Mouse (Mus musculus): Measurements from ENCODE around the gene Kcnq4. TPM values are rescaled to one million over a fixed set of nuclear protein-coding genes. Genes with fewer than 3 reads are reported as not detected.

Gene Kcnq4
- polyA plus RNA-seq, 1 experiment from 2014 or later: 5.0 TPM

- Histone ChIP-seq H3K27ac (ENCODE audit: low read depth, low read length) (no peak overlapping the region), H3K36me3 (ENCODE audit: control insufficient read depth, insufficient read depth, low read length) (no peaks in the 10 kb centered on the region), H3K9me3 (replicated peaks; ENCODE audit: control insufficient read depth, low read length) (no peaks in the 10 kb centered on the region), H3K4me1 (ENCODE audit: control insufficient read depth, insufficient read depth, low read length) (peaks cover 5% of the 10 kb centered on the region; the same call in 1 of the 2 replicates), H3K4me3 (ENCODE audit: low read depth, low read length) (peak overlapping the region; percentile 27), H3K27me3 (replicated peaks; ENCODE audit: control insufficient read depth, insufficient read depth, low read length) (0 out of 2 replicates have a peak, but pooled peaks cover 4% of the 10 kb centered on the region), H3K9ac (ENCODE audit: low read length) (peak overlapping the region; percentile 37), H3K4me2 (ENCODE audit: low read length) (peak overlapping the region; percentile 66)
- 2% methylated on average over 12 of the region's 12 CpGs for WGBS
- DNase-seq (ENCODE audit: low spot score): peak; percentile 66
- ATAC-seq: peak; percentile 85
Measured at GRCm38 (mm10) chr4:120716141-120716571, 32.3 kb downstream of the Kcnq4 start.

GRCm38 (mm10) chr4:120713856-120714497, 34.4 kb downstream of the Kcnq4 start:
- Histone ChIP-seq H3K4me2 (ENCODE audit: low read length) (no peak overlapping the region), H3K27me3 (replicated peaks; ENCODE audit: control insufficient read depth, insufficient read depth, low read length) (0 out of 2 replicates have a peak, but pooled peaks cover 4% of the 10 kb centered on the region), H3K9ac (ENCODE audit: low read length) (no peak overlapping the region), H3K27ac (ENCODE audit: low read depth, low read length) (no peak overlapping the region), H3K9me3 (replicated peaks; ENCODE audit: control insufficient read depth, low read length) (no peaks in the 10 kb centered on the region), H3K36me3 (ENCODE audit: control insufficient read depth, insufficient read depth, low read length) (no peaks in the 10 kb centered on the region), H3K4me3 (ENCODE audit: low read depth, low read length) (no peak overlapping the region), H3K4me1 (ENCODE audit: control insufficient read depth, insufficient read depth, low read length) (peaks cover 5% of the 10 kb centered on the region; the same call in 1 of the 2 replicates)
- ATAC-seq (no peak), DNase-seq (ENCODE audit: low spot score) (peak; percentile 22)
- 73% methylated on average over 6 of the region's 6 CpGs for WGBS

GRCm38 (mm10) chr4:120713021-120713420, 35.4 kb downstream of the Kcnq4 start:
- Histone ChIP-seq H3K9me3 (replicated peaks; ENCODE audit: control insufficient read depth, low read length) (no peaks in the 10 kb centered on the region), H3K9ac (ENCODE audit: low read length) (no peak overlapping the region), H3K4me1 (ENCODE audit: control insufficient read depth, insufficient read depth, low read length) (peaks cover 5% of the 10 kb centered on the region; the same call in 1 of the 2 replicates), H3K4me3 (ENCODE audit: low read depth, low read length) (no peak overlapping the region), H3K36me3 (ENCODE audit: control insufficient read depth, insufficient read depth, low read length) (no peaks in the 10 kb centered on the region), H3K27ac (ENCODE audit: low read depth, low read length) (no peak overlapping the region), H3K27me3 (replicated peaks; ENCODE audit: control insufficient read depth, insufficient read depth, low read length) (0 out of 2 replicates have a peak, but pooled peaks cover 4% of the 10 kb centered on the region), H3K4me2 (ENCODE audit: low read length) (no peak overlapping the region)
- DNase-seq (ENCODE audit: low spot score) (no peak), ATAC-seq (no peak)
- WGBS: 91% methylated on average over 6 of the region's 6 CpGs

- DNase-seq (ENCODE audit: low spot score) (no peak), ATAC-seq (no peak)
- Histone ChIP-seq H3K36me3 (ENCODE audit: control insufficient read depth, insufficient read depth, low read length) (no peaks in the 10 kb centered on the region), H3K4me2 (ENCODE audit: low read length) (no peak overlapping the region), H3K4me1 (ENCODE audit: control insufficient read depth, insufficient read depth, low read length) (peaks cover 5% of the 10 kb centered on the region; the same call in 1 of the 2 replicates), H3K4me3 (ENCODE audit: low read depth, low read length) (no peak overlapping the region), H3K9me3 (replicated peaks; ENCODE audit: control insufficient read depth, low read length) (no peaks in the 10 kb centered on the region), H3K27ac (ENCODE audit: low read depth, low read length) (no peak overlapping the region), H3K9ac (ENCODE audit: low read length) (no peak overlapping the region), H3K27me3 (replicated peaks; ENCODE audit: control insufficient read depth, insufficient read depth, low read length) (0 out of 2 replicates have a peak, but pooled peaks cover 4% of the 10 kb centered on the region)
- 74% methylated on average over 12 of the region's 12 CpGs for WGBS
Measured at GRCm38 (mm10) chr4:120712236-120712635, 36.2 kb downstream of the Kcnq4 start.

- no peak overlapping the region for H3K4me3 ChIP-seq (ENCODE audit: low read depth, low read length)
- no peak overlapping the region for H3K27ac ChIP-seq (ENCODE audit: low read depth, low read length)
- DNase-seq (ENCODE audit: low spot score) (no peak), ATAC-seq (no peak)
- H3K36me3 ChIP-seq (ENCODE audit: control insufficient read depth, insufficient read depth, low read length): no peaks in the 10 kb centered on the region
- H3K4me1 ChIP-seq (ENCODE audit: control insufficient read depth, insufficient read depth, low read length): no peaks in the 10 kb centered on the region
- WGBS: 96% methylated on average over 2 of the region's 2 CpGs
- H3K4me2 ChIP-seq (ENCODE audit: low read length): no peak overlapping the region
- H3K9ac ChIP-seq (ENCODE audit: low read length): no peak overlapping the region
- peaks cover 13% of the 10 kb centered on the region for H3K27me3 ChIP-seq (replicated peaks; ENCODE audit: control insufficient read depth, insufficient read depth, low read length)
- no peaks in the 10 kb centered on the region for H3K9me3 ChIP-seq (replicated peaks; ENCODE audit: control insufficient read depth, low read length)
Measured at GRCm38 (mm10) chr4:120702511-120702910, 45.9 kb downstream of the Kcnq4 start.

GRCm38 (mm10) chr4:120702056-120702455, 46.4 kb downstream of the Kcnq4 start:
- H3K9ac ChIP-seq (ENCODE audit: low read length): no peak overlapping the region; the same call in 1 of the 2 replicates
- peak; percentile 67; the same call in 1 of the 2 replicates for ATAC-seq
- DNase-seq (ENCODE audit: low spot score): peak; percentile 37
- WGBS: 77% methylated on average over 8 of the region's 8 CpGs
- no peaks in the 10 kb centered on the region for H3K36me3 ChIP-seq (ENCODE audit: control insufficient read depth, insufficient read depth, low read length)
- H3K4me3 ChIP-seq (ENCODE audit: low read depth, low read length): no peak overlapping the region
- no peaks in the 10 kb centered on the region for H3K9me3 ChIP-seq (replicated peaks; ENCODE audit: control insufficient read depth, low read length)
- peaks cover 13% of the 10 kb centered on the region for H3K27me3 ChIP-seq (replicated peaks; ENCODE audit: control insufficient read depth, insufficient read depth, low read length)
- no peak overlapping the region for H3K27ac ChIP-seq (ENCODE audit: low read depth, low read length)
- no peaks in the 10 kb centered on the region for H3K4me1 ChIP-seq (ENCODE audit: control insufficient read depth, insufficient read depth, low read length)
- H3K4me2 ChIP-seq (ENCODE audit: low read length): no peak overlapping the region

GRCm38 (mm10) chr4:120701180-120701579, 47.2 kb downstream of the Kcnq4 start:
- DNase-seq (ENCODE audit: low spot score) (no peak), ATAC-seq (no peak)
- Histone ChIP-seq H3K4me3 (ENCODE audit: low read depth, low read length) (no peak overlapping the region), H3K4me1 (ENCODE audit: control insufficient read depth, insufficient read depth, low read length) (no peaks in the 10 kb centered on the region), H3K9ac (ENCODE audit: low read length) (no peak overlapping the region), H3K27me3 (replicated peaks; ENCODE audit: control insufficient read depth, insufficient read depth, low read length) (peaks cover 13% of the 10 kb centered on the region), H3K27ac (ENCODE audit: low read depth, low read length) (no peak overlapping the region), H3K4me2 (ENCODE audit: low read length) (no peak overlapping the region), H3K36me3 (ENCODE audit: control insufficient read depth, insufficient read depth, low read length) (no peaks in the 10 kb centered on the region), H3K9me3 (replicated peaks; ENCODE audit: control insufficient read depth, low read length) (no peaks in the 10 kb centered on the region)
- 76% methylated on average over 3 of the region's 3 CpGs for WGBS

- DNase-seq (ENCODE audit: low spot score) (no peak), ATAC-seq (no peak)
- no peaks in the 10 kb centered on the region for H3K9me3 ChIP-seq (replicated peaks; ENCODE audit: control insufficient read depth, low read length)
- no peak overlapping the region; the same call in 1 of the 2 replicates for H3K4me3 ChIP-seq (ENCODE audit: low read depth, low read length)
- 0 out of 2 replicates have a peak overlapping the region, but pooled peaks have one; percentile 18 for H3K4me2 ChIP-seq (ENCODE audit: low read length)
- no peaks in the 10 kb centered on the region for H3K4me1 ChIP-seq (ENCODE audit: control insufficient read depth, insufficient read depth, low read length)
- H3K36me3 ChIP-seq (ENCODE audit: control insufficient read depth, insufficient read depth, low read length): no peaks in the 10 kb centered on the region
- WGBS: 12% methylated on average over 35 of the region's 35 CpGs
- H3K27me3 ChIP-seq (replicated peaks; ENCODE audit: control insufficient read depth, insufficient read depth, low read length): peaks cover 13% of the 10 kb centered on the region
- H3K27ac ChIP-seq (ENCODE audit: low read depth, low read length): no peak overlapping the region
- H3K9ac ChIP-seq (ENCODE audit: low read length): no peak overlapping the region
Measured at GRCm38 (mm10) chr4:120697799-120698484, 50.5 kb downstream of the Kcnq4 start.

- DNase-seq (ENCODE audit: low spot score) (no peak), ATAC-seq (no peak)
- H3K4me2 ChIP-seq (ENCODE audit: low read length): no peak overlapping the region
- 90% methylated on average over 8 of the region's 8 CpGs for WGBS
- H3K27ac ChIP-seq (ENCODE audit: low read depth, low read length): no peak overlapping the region
- H3K9me3 ChIP-seq (replicated peaks; ENCODE audit: control insufficient read depth, low read length): no peaks in the 10 kb centered on the region
- H3K9ac ChIP-seq (ENCODE audit: low read length): no peak overlapping the region
- no peak overlapping the region for H3K4me3 ChIP-seq (ENCODE audit: low read depth, low read length)
- H3K4me1 ChIP-seq (ENCODE audit: control insufficient read depth, insufficient read depth, low read length): no peaks in the 10 kb centered on the region
- no peaks in the 10 kb centered on the region for H3K36me3 ChIP-seq (ENCODE audit: control insufficient read depth, insufficient read depth, low read length)
- peaks cover 13% of the 10 kb centered on the region for H3K27me3 ChIP-seq (replicated peaks; ENCODE audit: control insufficient read depth, insufficient read depth, low read length)
Measured at GRCm38 (mm10) chr4:120697353-120697752, 51.1 kb downstream of the Kcnq4 start.
